ENCODE assay signal across 9 mouse cellular contexts in the genomic region with DNA sequence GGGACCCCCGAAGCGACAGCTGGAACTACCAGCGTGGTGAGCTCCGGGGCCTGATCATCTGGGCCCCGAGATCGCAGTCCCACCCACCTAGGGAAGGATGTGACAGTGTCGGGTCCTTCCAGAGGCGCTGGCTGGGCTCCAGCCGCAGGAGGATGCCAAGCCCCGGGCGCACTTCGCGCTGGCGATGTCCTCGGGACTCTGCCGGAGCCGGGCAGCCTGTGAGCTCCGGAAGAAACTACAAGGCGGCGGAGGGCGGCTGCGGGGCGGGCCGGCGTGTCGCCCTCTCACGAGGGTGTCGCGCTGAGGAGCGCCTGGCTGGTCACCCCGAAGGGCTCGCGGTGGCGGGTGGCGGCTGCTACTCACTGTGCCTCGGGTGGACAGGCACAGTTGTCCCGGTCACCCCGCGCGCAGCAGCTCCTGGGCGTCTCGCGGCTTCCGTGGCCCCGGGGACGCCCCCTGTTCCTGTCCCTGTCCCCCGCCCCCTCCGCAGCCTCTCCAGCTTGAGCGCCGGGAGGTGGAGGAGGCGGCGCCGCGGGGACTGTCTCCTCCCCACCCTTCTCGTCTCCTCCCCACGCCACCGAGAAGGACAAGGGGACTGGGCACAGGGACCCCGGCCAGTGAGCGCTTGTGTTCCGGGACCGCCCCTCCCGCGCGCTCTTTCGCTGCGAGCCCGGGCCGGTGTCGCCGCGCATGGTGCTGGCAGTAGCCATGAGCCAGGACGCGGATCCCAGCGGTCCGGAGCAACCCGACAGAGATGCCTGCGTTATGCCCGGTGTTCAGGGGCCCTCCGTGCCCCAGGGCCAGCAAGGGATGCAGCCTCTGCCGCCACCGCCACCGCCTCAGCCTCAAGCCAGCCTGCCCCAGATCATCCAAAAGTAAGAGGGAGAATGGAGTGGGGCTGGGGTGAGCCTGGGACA. TPM values are rescaled to one million over a fixed set of nuclear protein-coding genes. Genes with fewer than 3 reads are reported as not detected.
DNase-seq lines count a peak whose midpoint lies in the region; ATAC-seq lines count a peak whose summit lies in the region.
"Had no signal": no experiment of that assay in that cellular context is flagged by ENCODE, and none has a peak within 500 bp of the region (broad histone marks: within the 10 kb centered on the region; RNA-seq: fewer than 3 reads in every experiment).

A gene (plus strand): TSS at position 589 of the 917 bp plus-strand sequence.

- H3K9ac ChIP-seq in midbrain, embryonic 12.5 days (replicated peaks): peak within 1 kb of the TSS; percentile 57

- peaks cover 22% of the 10 kb centered on the region for H3K4me1 ChIP-seq in hindbrain, embryonic 10.5 days (replicated peaks)
- H3K4me1 ChIP-seq in midbrain, embryonic 12.5 days: peaks cover 16% of the 10 kb centered on the region

- peak; percentile 28 to 33 for DNase-seq in layer of hippocampus, postnatal 36 days
- no peak for DNase-seq in layer of hippocampus, adult 11-12 months (ENCODE audit: low spot score)
- DNase-seq in brain, adult 2 months (ENCODE audit: low read depth, low spot score): peak; percentile 22
- DNase-seq in frontal cortex, postnatal 10 days (ENCODE audit: low spot score in 2 of 2): peak; percentile 19 to 38
- DNase-seq in hindbrain, embryonic 10.5 days (ENCODE audit: low spot score): peak; percentile 70
- peak; percentile 42 for DNase-seq in left cerebral cortex, postnatal 4 days
- peak; percentile 7 to 9 for DNase-seq in thymus, adult 18-20 months

- H3K9me3 ChIP-seq in hindbrain, embryonic 10.5 days: no peaks in the 10 kb centered on the region
- H3K9me3 ChIP-seq in midbrain, embryonic 12.5 days: no peaks in the 10 kb centered on the region

- H3K27ac ChIP-seq in hindbrain, embryonic 10.5 days: peak within 1 kb of the TSS; percentile 79
- H3K27ac ChIP-seq in midbrain, embryonic 12.5 days (replicated peaks): no peak within 1 kb of the TSS
- H3K27ac ChIP-seq: macrophage had no signal

- under 1% methylated on average over 82 of the region's 82 CpGs for WGBS in hindbrain, embryonic 10.5 days
- WGBS in midbrain, embryonic 12.5 days: under 1% methylated on average over 80 of the region's 82 CpGs

- H3K36me3 ChIP-seq in hindbrain, embryonic 10.5 days: no peaks in the 10 kb centered on the region
- no peaks in the 10 kb centered on the region for H3K36me3 ChIP-seq in midbrain, embryonic 12.5 days

- peak; percentile 82 for ATAC-seq in midbrain, embryonic 12.5 days (ENCODE audit: low FRiP score, low read depth)

- H3K4me2 ChIP-seq in midbrain, embryonic 12.5 days (replicated peaks): peak within 1 kb of the TSS; percentile 100

- H3K27me3 ChIP-seq in hindbrain, embryonic 10.5 days (ENCODE audit: insufficient read depth, poor library complexity, severe bottlenecking): peaks cover 76% of the 10 kb centered on the region
- peaks cover 58% of the 10 kb centered on the region for H3K27me3 ChIP-seq in midbrain, embryonic 12.5 days

- H3K4me3 ChIP-seq in hindbrain, embryonic 10.5 days: peak within 1 kb of the TSS; percentile 71
- H3K4me3 ChIP-seq in midbrain, embryonic 12.5 days: peak within 1 kb of the TSS; percentile 64

- intact Hi-C loops in left cerebral cortex, postnatal 4 days (cut with DNase I): no loop called here

RNA-seq across cellular contexts. Expression of the gene that starts here (rescaled TPM):
- total RNA-seq in layer of hippocampus, postnatal 36 days (2021): 1 to 10 TPM; 1.5 to 2.0 TPM
- polyA plus RNA-seq in hindbrain, embryonic 10.5 days (2016; fragmentation: Nextera tagmentation; extraction: Ambion mirVana): 0.42 and 1.1 TPM in 2 replicates
- total RNA-seq in left cerebral cortex, postnatal 4 days (2021): 1 to 10 TPM; 1.0 to 2.6 TPM
- polyA plus RNA-seq in midbrain, embryonic 12.5 days (2016; fragmentation: Nextera tagmentation; extraction: Ambion mirVana): 1.3 and 1.9 TPM in 2 replicates
- polyA plus RNA-seq: macrophage had no signal
